Mouse (Mus musculus) heart, postnatal 10 days (tissue): ENCODE measurements at regions not wholly inside any gene's neighbourhood (a gene's known extent, or its start where the extent isn't known, plus 50 kb on each side); places are given as distances from the start of the nearest gene placed in this dataset.

Experiments used
- DNase-seq, 2 experiments: peaks; one replicate each; pipeline ENCODE4 v3.0.0; 2021
- intact Hi-C: fragments of 180-260 bp; cut with DNase I; formaldehyde crosslinking; loops from one replicate; pipeline ENCODE4 v1.15.1; 2025

DNA sequence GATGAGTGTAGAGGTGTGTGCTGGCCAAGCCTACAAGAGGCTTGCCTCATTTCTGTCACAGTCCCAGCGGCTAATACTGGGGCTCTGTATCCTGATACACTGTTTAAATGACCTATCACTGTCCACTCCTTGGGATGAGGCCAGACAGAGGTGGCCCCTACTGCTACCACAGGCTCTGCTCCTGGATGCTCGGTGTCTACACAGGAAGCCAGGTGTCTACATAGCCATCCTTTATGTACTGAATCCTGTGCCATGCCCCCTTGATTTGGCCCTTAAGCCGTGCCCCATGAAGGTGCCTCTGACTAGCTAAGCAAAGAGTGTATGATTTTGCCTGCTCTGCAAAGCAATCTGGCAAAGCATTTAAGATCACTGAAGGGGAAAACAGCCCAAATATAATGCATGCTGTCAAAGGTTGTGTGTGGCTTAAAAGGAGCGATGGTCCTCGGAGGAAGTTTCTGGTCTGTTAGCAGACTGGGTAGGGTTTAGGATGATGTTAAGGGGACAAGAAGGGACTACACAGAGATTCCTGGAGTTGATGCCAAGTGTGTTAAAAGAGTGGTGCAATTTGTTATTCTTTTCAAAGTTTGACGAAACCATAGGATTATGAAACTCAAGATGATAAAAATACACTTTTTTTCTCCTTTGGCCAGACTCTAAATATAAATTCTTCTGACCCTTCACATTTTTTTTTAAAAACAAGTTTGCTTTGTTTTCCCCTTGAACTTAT lies 104.2 kb downstream of the E030025P04Rik start:
- intact Hi-C loops: no loop called here
- no peak for DNase-seq

- intact Hi-C loops: no loop called here
- DNase-seq: no peak
These were observed 104.9 kb downstream of the E030025P04Rik start for GRCm38 (mm10) chr11:109039060-109039791.

DNA sequence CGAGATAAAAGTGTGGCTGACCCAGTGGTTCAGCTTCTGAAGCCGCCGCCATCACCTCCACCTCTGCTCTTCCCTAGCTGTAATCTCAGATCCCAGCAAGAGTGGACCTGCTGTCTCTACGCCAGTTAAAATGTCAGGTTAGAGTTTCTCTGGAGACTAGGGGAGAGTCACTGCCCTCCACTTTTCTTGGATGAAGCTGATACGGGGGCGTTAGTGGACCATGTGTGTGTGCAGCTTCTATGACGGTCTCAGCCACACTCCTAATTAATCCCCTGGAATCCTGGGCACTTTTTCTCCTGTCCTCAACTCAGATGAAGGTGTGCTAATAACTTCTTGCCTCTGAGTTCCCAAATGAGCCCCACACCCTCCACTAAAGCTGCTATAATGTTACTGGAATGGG lies 106.0 kb downstream of the E030025P04Rik start:
- no peak for DNase-seq
- intact Hi-C loops: no loop called here

GRCm38 (mm10) chr11:109034596-109034995 lies 109.6 kb downstream of the E030025P04Rik start:
- intact Hi-C loops: loop anchor here (5.0 kb wide), 1 partner anchor 582 kb away; no protein-coding TSS in a partner anchor
- no peak for DNase-seq

DNA sequence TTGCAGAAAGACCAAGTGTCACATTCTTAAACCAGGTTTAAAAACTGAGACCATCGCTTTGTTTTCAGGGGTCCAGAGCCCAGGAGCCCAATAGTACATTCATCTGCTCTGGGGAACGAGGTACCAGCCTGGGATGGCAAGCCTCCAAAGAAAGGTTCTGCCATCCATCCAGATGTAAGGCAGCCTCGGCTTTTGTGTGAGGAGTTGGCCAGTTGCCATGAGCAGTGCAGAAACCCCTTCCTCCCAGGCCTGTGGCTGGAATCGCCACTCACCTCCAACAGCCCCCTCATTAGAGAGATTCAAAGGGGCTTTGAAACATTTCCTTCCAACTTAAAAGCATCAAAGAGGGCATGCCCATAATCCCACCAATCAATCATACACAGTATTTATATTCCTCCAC lies 110.1 kb downstream of the E030025P04Rik start:
- intact Hi-C loops: loop anchor here (5.0 kb wide), 1 partner anchor 582 kb away; no protein-coding TSS in a partner anchor
- no peak for DNase-seq

DNA sequence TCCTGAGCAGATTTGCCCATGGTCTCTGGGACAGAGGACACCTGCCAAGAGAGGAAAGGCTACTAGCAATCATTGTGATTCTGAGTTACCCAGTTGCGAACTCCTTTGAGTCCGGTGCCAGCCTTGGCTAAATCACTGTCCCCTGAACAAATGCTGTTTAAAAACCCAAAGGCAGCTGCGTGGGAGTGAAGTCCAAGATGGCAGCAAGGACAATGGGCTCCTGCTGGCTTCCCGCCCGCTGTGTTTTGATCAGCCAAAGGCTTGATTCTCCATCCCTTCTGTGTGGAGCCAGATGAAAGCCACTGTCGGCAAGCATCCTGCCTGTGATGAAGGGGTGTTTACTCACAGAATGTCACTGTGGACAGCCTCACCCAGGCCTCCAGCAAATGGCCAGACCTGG lies 111.4 kb downstream of the E030025P04Rik start:
- DNase-seq: no peak
- intact Hi-C loops: loop anchor here (5.0 kb wide), 1 partner anchor 580 kb away; no protein-coding TSS in a partner anchor

- DNase-seq: peak; percentile 49 to 60
- intact Hi-C loops: loop anchor here (5.0 kb wide), 1 partner anchor 578 kb away; no protein-coding TSS in a partner anchor
These were observed 110.3 kb downstream of the Axin2 start for GRCm38 (mm10) chr11:109030486-109030885.

GRCm38 (mm10) chr11:109029894-109030293 lies 109.7 kb downstream of the Axin2 start:
- intact Hi-C loops: loop anchor here (1.0 to 5.0 kb wide), 2 partner anchors 105 to 578 kb away; no protein-coding TSS in a partner anchor
- peak in 1 of 2 experiments; percentile 9 for DNase-seq

- intact Hi-C loops: no loop called here
- DNase-seq: peak; percentile 67 to 73
These were observed 94.7 kb downstream of the Axin2 start for GRCm38 (mm10) chr11:109014806-109015205.

GRCm38 (mm10) chr11:109011161-109011560 lies 91.0 kb downstream of the Axin2 start:
- intact Hi-C loops: no loop called here
- no peak for DNase-seq

- intact Hi-C loops: no loop called here
- no peak for DNase-seq
These were observed 88.7 kb downstream of the Axin2 start for GRCm38 (mm10) chr11:109008872-109009271.

GRCm38 (mm10) chr11:109005681-109006080 lies 85.5 kb downstream of the Axin2 start:
- intact Hi-C loops: no loop called here

More at GRCm38 (mm10) chr11:109005681-109006080, 85.5 kb downstream of the Axin2 start:
- no peak for DNase-seq
